Mouse (Mus musculus) testis, adult 2 months (tissue): ENCODE results near the gene Cntln.

Experiments used
- CTCF ChIP-seq: fragments of 200-500 bp; IDR thresholded peaks from 2 replicates; pipeline ENCODE4 v1.5.1; 2012; ENCODE audit warnings: low read depth, mild to moderate bottlenecking, inconsistent platforms, low read length, moderate library complexity; ENCODE audit not compliant: control insufficient read depth, insufficient read depth, insufficient replicate concordance
- POLR2A ChIP-seq: fragments of 200-500 bp; IDR thresholded peaks from 2 replicates; pipeline ENCODE4 v1.6.1; 2012; ENCODE audit warnings: low read depth, mild to moderate bottlenecking, inconsistent platforms, low read length, moderate library complexity; ENCODE audit not compliant: control insufficient read depth

DNA sequence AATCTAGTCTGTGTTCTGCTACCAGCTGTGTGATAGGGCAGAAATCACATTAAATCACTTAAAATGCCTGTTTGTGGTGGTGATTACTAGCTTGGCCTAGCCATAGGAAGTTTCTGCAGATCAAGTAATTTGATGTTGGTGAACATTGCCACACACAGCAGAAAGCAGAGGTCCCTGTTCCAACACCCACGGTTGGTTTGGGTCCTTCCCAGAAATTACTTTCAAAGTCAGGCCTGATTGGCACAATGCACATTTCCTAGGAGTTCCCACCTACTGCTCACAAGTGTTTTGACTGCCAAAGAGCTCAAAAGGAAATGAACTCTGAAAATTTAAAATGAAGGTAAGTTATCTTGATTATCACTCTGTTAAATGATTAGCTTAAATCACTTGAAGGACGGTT, 44.6 kb upstream of the Cntln start:
- TF ChIP-seq CTCF (no peak), POLR2A (no peak)
